Mouse (Mus musculus) MEL (cell line): Measurements from ENCODE around the gene Pacsin1.

ENCODE experiments used
- CHD1 ChIP-seq: IDR thresholded peaks from 2 replicates; pipeline ENCODE4 v1.6.1; 2012; ENCODE audit warnings: low read depth, mild to moderate bottlenecking, inconsistent platforms, low read length, improper control_type of control experiment
- E2F4 ChIP-seq: IDR thresholded peaks from 2 replicates; pipeline ENCODE4 v1.6.1; 2011; ENCODE audit warnings: low read depth, low read length, improper control_type of control experiment, borderline replicate concordance
- EP300 ChIP-seq, 2 experiments: IDR thresholded peaks; 2 replicates each; pipeline ENCODE4 v1.6.1; 2011; ENCODE audit warnings: improper control_type of control experiment in 2 of 2, low read length in 2 of 2, low read depth in 1 of 2, mild to moderate bottlenecking in 1 of 2
- GATA1 ChIP-seq: IDR thresholded peaks from 2 replicates; pipeline ENCODE4 v1.6.1; 2011; ENCODE audit warnings: low read depth, low read length, improper control_type of control experiment
- MAX ChIP-seq: IDR thresholded peaks from 2 replicates; pipeline ENCODE4 v1.6.1; 2011; ENCODE audit warnings: low read length, improper control_type of control experiment
- POLR2AphosphoS5 ChIP-seq: IDR thresholded peaks from 2 replicates; pipeline ENCODE4 v1.6.1; 2012; ENCODE audit warnings: low read depth, borderline replicate concordance, mild to moderate bottlenecking, inconsistent platforms, low read length, moderate library complexity, mixed read lengths
- TAL1 ChIP-seq: IDR thresholded peaks from 2 replicates; pipeline ENCODE4 v1.6.1; 2012; ENCODE audit warnings: mild to moderate bottlenecking, inconsistent platforms, low read length, moderate library complexity, mixed read lengths
- TBP ChIP-seq: IDR thresholded peaks from 2 replicates; pipeline ENCODE4 v1.8.0; 2011; ENCODE audit warnings: low read depth, low read length, improper control_type of control experiment
- ZC3H11A ChIP-seq: IDR thresholded peaks from 2 replicates; pipeline ENCODE4 v1.6.1; 2012; ENCODE audit warnings: low read depth, mild to moderate bottlenecking, inconsistent platforms, low read length, improper control_type of control experiment
- ZNF384 ChIP-seq: IDR thresholded peaks from 2 replicates; pipeline ENCODE4 v1.6.1; 2012; ENCODE audit warnings: low read depth, mild to moderate bottlenecking, inconsistent platforms, low read length, improper control_type of control experiment

DNA sequence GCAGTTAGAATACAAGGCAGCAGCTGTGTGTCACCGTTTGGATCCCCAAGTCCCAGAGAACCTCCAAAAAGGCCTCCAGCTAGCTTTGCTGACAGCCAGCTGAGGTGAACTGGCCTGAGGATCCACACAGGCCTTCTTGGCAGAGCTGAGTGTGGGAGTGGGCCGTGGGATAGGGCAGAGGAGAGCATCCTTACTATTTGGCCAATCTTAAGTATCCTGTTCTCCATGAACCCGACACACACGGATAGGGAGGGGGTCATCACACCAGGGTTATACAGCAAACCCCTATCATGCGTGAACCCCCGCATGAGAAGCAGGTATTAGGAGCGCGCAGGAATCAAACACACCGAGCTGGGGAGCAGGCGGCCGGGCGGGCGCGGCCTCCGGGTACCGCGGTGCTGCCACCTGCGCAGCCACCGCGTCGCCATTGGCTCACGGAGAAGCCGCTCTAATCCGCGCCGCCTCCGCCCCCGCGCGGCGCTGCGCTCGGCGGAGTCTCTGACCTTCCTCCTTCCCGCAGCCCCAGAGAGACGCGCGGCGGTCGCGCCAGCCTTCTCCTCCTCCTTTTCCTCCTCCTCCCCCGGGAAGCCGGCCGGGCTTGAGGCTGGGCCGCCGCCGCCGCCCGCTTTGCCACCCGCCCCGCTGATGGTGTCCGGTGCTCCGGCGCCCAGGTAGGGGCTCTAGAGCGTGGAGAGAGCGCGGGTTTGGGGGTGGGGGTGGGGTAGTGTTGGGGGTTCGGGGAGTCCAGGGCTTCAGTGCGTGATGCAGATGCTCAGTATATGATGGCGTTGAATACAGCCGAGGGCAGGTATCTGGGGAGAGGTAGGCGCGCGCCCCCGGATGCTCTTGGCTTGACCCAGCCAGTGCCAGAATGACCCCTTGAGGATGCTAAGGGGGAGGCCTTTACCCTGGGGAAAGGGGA lies at the start of gene Pacsin1:
- TF ChIP-seq CHD1 (no peak), MAX (no peak), ZNF384 (no peak), GATA1 (no peak), TBP (no peak), E2F4 (no peak), EP300 (IDR thresholded peaks at IDR 0.05; ENCODE audit: low read depth in 1 of 2, low read length in 2 of 2) (no peak), TAL1 (no peak), POLR2AphosphoS5 (no peak), ZC3H11A (no peak)
